Mouse (Mus musculus) right cerebral cortex, adult 18-20 months (tissue): ENCODE measurements around the gene Atp6ap1.

Experiments
- DNase-seq: peaks from one replicate; pipeline ENCODE4 v3.0.0; 2022; ENCODE audit warnings: mixed read lengths

Gene Atp6ap1

GRCm38 (mm10) chrX:74304867-74305700 is 8.2 kb downstream of the Atp6ap1 start, which contains the start of gene Gdi1:
Gene Gdi1 (plus strand): TSS chrX:74304998.
- DNase-seq, result peak; percentile 67

- peak; percentile 92 for DNase-seq
Measured at GRCm38 (mm10) chrX:74312540-74313464, 15.9 kb downstream of the Atp6ap1 start, which contains the start of gene Fam50a. Gene Fam50a (plus strand): TSS chrX:74313033.

- DNase-seq, result peak; percentile 15
Measured at GRCm38 (mm10) chrX:74328725-74329161, 31.8 kb downstream of the Atp6ap1 start, which contains the start of gene Plxna3. Gene Plxna3 (plus strand): TSS chrX:74329066.

GRCm38 (mm10) chrX:74329215-74329671 is 32.3 kb downstream of the Atp6ap1 start:
- DNase-seq, result no peak

GRCm38 (mm10) chrX:74330166-74330930 is 33.5 kb downstream of the Atp6ap1 start:
- DNase-seq, result no peak

GRCm38 (mm10) chrX:74352645-74353466 is 56.0 kb downstream of the Atp6ap1 start:
- no peak for DNase-seq

- DNase-seq, result peak; percentile 84
Measured at GRCm38 (mm10) chrX:74353467-74353770, 56.5 kb downstream of the Atp6ap1 start, which contains the start of gene Lage3. Gene Lage3 (minus strand): TSS chrX:74353618.
